Mouse (Mus musculus): ENCODE results near the gene Dnajc11. TPM values are rescaled to one million over a fixed set of nuclear protein-coding genes. Genes with fewer than 3 reads are reported as not detected.

Dnajc11 gene
- polyA plus RNA-seq, 1 experiment from 2014 or later, result 43.7 TPM

- H3K4me3 ChIP-seq (ENCODE audit: inconsistent target), result no peak overlapping the region
- no peaks in the 10 kb centered on the region for H3K79me2 ChIP-seq (ENCODE audit: inconsistent target)
- H3K36me3 ChIP-seq (ENCODE audit: inconsistent target), result peaks cover 53% of the 10 kb centered on the region
- WGBS (ENCODE audit: missing documents), result 100% methylated on average over 1 of the region's 1 CpGs
- H3K27ac ChIP-seq, result no peak overlapping the region
Measured at GRCm38 (mm10) chr4:151955791-151956190, 22.3 kb downstream of the Dnajc11 start.

GRCm38 (mm10) chr4:151957584-151958315, 24.3 kb downstream of the Dnajc11 start:
- WGBS (ENCODE audit: missing documents), result 95% methylated on average over 8 of the region's 9 CpGs
- no peak overlapping the region for H3K27ac ChIP-seq
- peaks cover 43% of the 10 kb centered on the region for H3K36me3 ChIP-seq (ENCODE audit: inconsistent target)
- H3K4me3 ChIP-seq (ENCODE audit: inconsistent target), result no peak overlapping the region
- no peaks in the 10 kb centered on the region for H3K79me2 ChIP-seq (ENCODE audit: inconsistent target)

GRCm38 (mm10) chr4:151959849-151960512, 26.5 kb downstream of the Dnajc11 start:
- H3K27ac ChIP-seq, result no peak overlapping the region
- H3K4me3 ChIP-seq (ENCODE audit: inconsistent target), result no peak overlapping the region
- H3K36me3 ChIP-seq (ENCODE audit: inconsistent target), result peaks cover 43% of the 10 kb centered on the region
- WGBS (ENCODE audit: missing documents), result 88% methylated on average over 11 of the region's 11 CpGs
- H3K79me2 ChIP-seq (ENCODE audit: inconsistent target), result no peaks in the 10 kb centered on the region

GRCm38 (mm10) chr4:151960513-151960854, 27.0 kb downstream of the Dnajc11 start:
- H3K27ac ChIP-seq, result no peak overlapping the region
- no peak overlapping the region for H3K4me3 ChIP-seq (ENCODE audit: inconsistent target)
- no peaks in the 10 kb centered on the region for H3K79me2 ChIP-seq (ENCODE audit: inconsistent target)
- H3K36me3 ChIP-seq (ENCODE audit: inconsistent target), result peaks cover 44% of the 10 kb centered on the region
- WGBS (ENCODE audit: missing documents), result 88% methylated on average over 3 of the region's 3 CpGs

- 23% methylated on average over 3 of the region's 3 CpGs for WGBS (ENCODE audit: missing documents)
- no peaks in the 10 kb centered on the region for H3K79me2 ChIP-seq (ENCODE audit: inconsistent target)
- 0 out of 2 replicates have a peak overlapping the region, but pooled peaks have one; percentile 15 for H3K27ac ChIP-seq
- H3K4me3 ChIP-seq (ENCODE audit: inconsistent target), result no peak overlapping the region
- peaks cover 25% of the 10 kb centered on the region for H3K36me3 ChIP-seq (ENCODE audit: inconsistent target)
Measured at GRCm38 (mm10) chr4:151962817-151963216, 29.3 kb downstream of the Dnajc11 start.

- H3K79me2 ChIP-seq (ENCODE audit: inconsistent target), result no peaks in the 10 kb centered on the region
- 96% methylated on average over 26 of the region's 26 CpGs for WGBS (ENCODE audit: missing documents)
- peaks cover 34% of the 10 kb centered on the region; the same call in 1 of the 2 replicates for H3K36me3 ChIP-seq (ENCODE audit: inconsistent target)
- H3K4me3 ChIP-seq (ENCODE audit: inconsistent target), result no peak overlapping the region
- H3K27ac ChIP-seq, result no peak overlapping the region
Measured at GRCm38 (mm10) chr4:151968204-151968921, 34.9 kb downstream of the Dnajc11 start.

GRCm38 (mm10) chr4:151972221-151972967, 38.9 kb downstream of the Dnajc11 start:
- H3K36me3 ChIP-seq (ENCODE audit: inconsistent target), result peaks cover 48% of the 10 kb centered on the region; the same call in 1 of the 2 replicates
- no peaks in the 10 kb centered on the region for H3K79me2 ChIP-seq (ENCODE audit: inconsistent target)
- H3K4me3 ChIP-seq (ENCODE audit: inconsistent target), result no peak overlapping the region
- WGBS (ENCODE audit: missing documents), result 78% methylated on average over 10 of the region's 10 CpGs
- no peak overlapping the region for H3K27ac ChIP-seq

GRCm38 (mm10) chr4:151975441-151975840, 42.0 kb downstream of the Dnajc11 start:
- WGBS (ENCODE audit: missing documents), result 97% methylated on average over 3 of the region's 3 CpGs
- Histone ChIP-seq H3K79me2 (ENCODE audit: inconsistent target) (no peaks in the 10 kb centered on the region), H3K27ac (no peak overlapping the region), H3K4me3 (ENCODE audit: inconsistent target) (no peak overlapping the region), H3K36me3 (ENCODE audit: inconsistent target) (peaks cover 52% of the 10 kb centered on the region; the same call in 1 of the 2 replicates)

GRCm38 (mm10) chr4:151977748-151978147, 44.3 kb downstream of the Dnajc11 start:
- Histone ChIP-seq H3K79me2 (ENCODE audit: inconsistent target) (no peaks in the 10 kb centered on the region), H3K27ac (no peak overlapping the region), H3K4me3 (ENCODE audit: inconsistent target) (no peak overlapping the region), H3K36me3 (ENCODE audit: inconsistent target) (peaks cover 47% of the 10 kb centered on the region; the same call in 1 of the 2 replicates)
- 40% methylated on average over 10 of the region's 10 CpGs for WGBS (ENCODE audit: missing documents)

- H3K79me2 ChIP-seq (ENCODE audit: inconsistent target), result no peaks in the 10 kb centered on the region
- H3K27ac ChIP-seq, result no peak overlapping the region
- peaks cover 30% of the 10 kb centered on the region; the same call in 1 of the 2 replicates for H3K36me3 ChIP-seq (ENCODE audit: inconsistent target)
- WGBS (ENCODE audit: missing documents), result 82% methylated on average over 8 of the region's 8 CpGs
- H3K4me3 ChIP-seq (ENCODE audit: inconsistent target), result no peak overlapping the region
Measured at GRCm38 (mm10) chr4:151980699-151981098, 47.2 kb downstream of the Dnajc11 start.

- Histone ChIP-seq H3K79me2 (ENCODE audit: inconsistent target) (no peaks in the 10 kb centered on the region), H3K27ac (no peak overlapping the region), H3K4me3 (ENCODE audit: inconsistent target) (no peak overlapping the region), H3K36me3 (ENCODE audit: inconsistent target) (peaks cover 29% of the 10 kb centered on the region; the same call in 1 of the 2 replicates)
- WGBS (ENCODE audit: missing documents), result 14% methylated on average over 5 of the region's 5 CpGs
Measured at GRCm38 (mm10) chr4:151981363-151981762, 47.9 kb downstream of the Dnajc11 start.

- no peak overlapping the region for H3K4me3 ChIP-seq (ENCODE audit: inconsistent target)
- WGBS (ENCODE audit: missing documents), result 87% methylated on average over 17 of the region's 17 CpGs
- H3K79me2 ChIP-seq (ENCODE audit: inconsistent target), result peaks cover 5% of the 10 kb centered on the region; the same call in 1 of the 2 replicates
- H3K36me3 ChIP-seq (ENCODE audit: inconsistent target), result peaks cover 23% of the 10 kb centered on the region; the same call in 1 of the 2 replicates
- H3K27ac ChIP-seq, result no peak overlapping the region
Measured at GRCm38 (mm10) chr4:151983043-151983442, 49.6 kb downstream of the Dnajc11 start.

- 90% methylated on average over 6 of the region's 9 CpGs for WGBS (ENCODE audit: missing documents)
- Histone ChIP-seq H3K79me2 (ENCODE audit: inconsistent target) (peaks cover 9% of the 10 kb centered on the region; the same call in 1 of the 2 replicates), H3K4me3 (ENCODE audit: inconsistent target) (no peak overlapping the region), H3K27ac (no peak overlapping the region), H3K36me3 (ENCODE audit: inconsistent target) (peaks cover 23% of the 10 kb centered on the region; the same call in 1 of the 2 replicates)
Measured at GRCm38 (mm10) chr4:151983560-151983959, 50.1 kb downstream of the Dnajc11 start.

- Histone ChIP-seq H3K4me3 (ENCODE audit: inconsistent target) (no peak overlapping the region), H3K79me2 (ENCODE audit: inconsistent target) (peaks cover 9% of the 10 kb centered on the region; the same call in 1 of the 2 replicates), H3K27ac (no peak overlapping the region), H3K36me3 (ENCODE audit: inconsistent target) (peaks cover 12% of the 10 kb centered on the region; the same call in 1 of the 2 replicates)
- WGBS (ENCODE audit: missing documents), result 70% methylated on average over 10 of the region's 10 CpGs
Measured at GRCm38 (mm10) chr4:151985886-151986285, 52.4 kb downstream of the Dnajc11 start.

Measured in macrophage (primary cell).